Mouse (Mus musculus) mouse trophoblast stem cell (cell line): ENCODE data around the gene Bora.
"Not testable (repeated sequence)": the region's sequence is repeated elsewhere in the genome, so short reads cannot be mapped to it uniquely, and the experiment has no call there.

Experiments
- in situ Hi-C, 2 experiments: fragments of 300-500 bp; cut with MseI, MboI; formaldehyde crosslinking; loops; 2 replicates in 1 of 2; 3 replicates in 1 of 2; pipeline ENCODE4 v1.15.1; 2025

Gene Bora

DNA sequence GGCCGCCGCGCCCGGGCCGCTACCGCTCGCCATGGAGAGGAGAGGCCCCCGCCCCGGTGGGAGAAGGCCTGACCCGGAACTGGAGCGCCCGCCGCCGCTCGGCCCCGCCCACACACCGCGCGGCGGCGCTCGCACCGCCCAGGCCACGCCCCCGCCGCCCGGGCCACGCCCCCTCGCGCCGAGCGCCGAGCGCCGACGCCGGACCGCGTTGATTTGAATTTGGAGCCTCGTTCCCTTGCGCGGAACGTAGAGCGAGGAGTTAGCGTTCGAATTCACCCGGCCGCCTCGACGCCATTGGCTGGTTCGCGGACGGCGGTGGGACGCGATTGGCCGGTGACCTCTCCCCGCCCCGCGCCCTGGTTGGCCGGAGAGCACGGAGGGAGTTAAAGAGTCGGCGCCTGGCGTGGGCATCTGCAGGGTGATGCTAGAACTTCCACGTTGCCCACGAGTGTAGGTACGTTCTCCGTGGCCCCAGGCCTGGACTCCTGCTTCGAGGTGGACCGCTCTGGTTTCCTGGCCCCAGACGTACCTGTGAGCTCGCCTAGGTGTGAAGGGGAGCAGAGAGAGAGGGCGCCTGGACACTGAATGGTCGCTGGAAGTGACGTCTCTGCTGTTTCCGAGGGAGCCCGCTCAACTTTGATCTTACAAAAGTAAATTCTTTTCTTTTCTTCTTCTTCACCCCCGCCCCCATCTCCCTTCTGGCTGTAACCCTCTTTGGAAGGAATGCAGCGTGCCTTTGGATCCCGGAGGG is at the start of gene Bora, which contains the start of gene Mzt1:
Bora (plus strand) TSS at position 192 of the 751 bp plus-strand sequence.
Mzt1 (minus strand) TSS at position 104 of the 751 bp plus-strand sequence.
- in situ Hi-C loops, result no loop called here

DNA sequence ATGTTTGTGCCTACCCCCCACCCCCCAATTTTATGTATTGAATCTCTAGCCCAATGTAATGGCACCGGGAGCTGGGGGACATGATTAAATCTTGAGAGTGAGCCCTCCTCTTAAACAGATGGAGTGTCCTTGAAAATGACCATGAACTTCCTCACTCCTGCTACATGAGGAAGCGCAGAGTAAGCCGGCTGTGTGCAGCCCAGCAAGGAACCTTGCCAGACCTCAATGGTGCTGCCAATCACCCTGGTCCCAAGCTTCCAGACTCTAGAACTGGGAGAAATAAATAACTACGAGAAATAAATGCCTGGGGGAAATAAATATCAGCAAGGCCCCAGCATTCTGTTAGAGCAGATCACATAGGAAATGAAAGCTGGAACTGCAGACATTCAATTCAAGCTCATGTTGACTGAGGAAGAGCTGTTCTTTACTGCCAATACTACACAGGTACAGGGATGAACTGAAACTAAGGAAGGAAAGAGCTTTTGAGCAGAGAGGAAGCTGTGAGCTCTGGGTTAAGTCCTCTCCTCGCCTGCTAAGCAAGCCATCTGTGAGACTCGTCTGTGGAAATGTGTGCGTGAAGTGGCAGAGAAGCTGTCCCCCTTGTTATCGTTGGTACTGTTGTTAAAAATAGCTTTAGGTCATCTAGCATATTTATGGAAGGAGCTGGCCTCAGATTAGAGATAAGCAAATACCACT is 35.6 kb upstream of the Bora start:
- in situ Hi-C loops, result no loop called here

DNA sequence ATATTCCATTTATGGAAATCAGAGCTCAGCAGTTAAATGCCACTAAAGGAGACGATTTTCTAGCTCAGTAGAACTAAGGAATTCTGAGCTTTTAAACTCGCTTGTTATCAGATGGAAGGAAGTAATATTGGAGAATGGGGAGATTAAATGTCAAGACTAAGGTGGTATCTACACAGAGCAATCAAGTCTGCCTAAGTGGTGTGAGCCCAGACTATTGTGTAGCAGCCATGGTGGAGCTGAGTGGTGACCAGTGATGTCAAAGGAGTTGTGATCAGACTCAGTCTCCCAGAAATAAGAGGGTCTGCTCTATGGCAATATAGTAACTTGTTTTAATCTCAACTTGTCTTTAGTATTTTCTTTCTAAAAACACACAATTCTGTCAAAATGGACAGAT is 35.1 kb upstream of the Bora start:
- in situ Hi-C loops, result no loop called here

DNA sequence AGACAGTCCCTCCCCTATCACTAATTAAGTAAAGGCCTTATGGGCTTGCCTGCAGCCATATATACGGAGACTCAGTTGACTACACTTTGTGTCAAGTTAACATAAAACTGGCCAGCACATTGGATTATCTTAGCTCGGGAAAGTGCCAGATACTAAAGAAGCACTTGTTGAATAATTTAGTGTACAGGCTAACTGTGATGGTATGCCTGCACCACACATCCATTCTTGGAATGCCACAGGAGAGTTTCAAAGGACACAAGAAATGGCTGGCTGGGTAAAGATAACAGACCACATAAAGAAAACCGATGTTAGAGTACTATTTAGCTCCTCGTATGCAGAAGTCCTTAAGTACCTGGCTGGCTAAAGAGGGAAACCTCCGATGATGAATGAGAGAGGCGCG is 27.3 kb upstream of the Bora start:
- in situ Hi-C loops, result no loop called here

DNA sequence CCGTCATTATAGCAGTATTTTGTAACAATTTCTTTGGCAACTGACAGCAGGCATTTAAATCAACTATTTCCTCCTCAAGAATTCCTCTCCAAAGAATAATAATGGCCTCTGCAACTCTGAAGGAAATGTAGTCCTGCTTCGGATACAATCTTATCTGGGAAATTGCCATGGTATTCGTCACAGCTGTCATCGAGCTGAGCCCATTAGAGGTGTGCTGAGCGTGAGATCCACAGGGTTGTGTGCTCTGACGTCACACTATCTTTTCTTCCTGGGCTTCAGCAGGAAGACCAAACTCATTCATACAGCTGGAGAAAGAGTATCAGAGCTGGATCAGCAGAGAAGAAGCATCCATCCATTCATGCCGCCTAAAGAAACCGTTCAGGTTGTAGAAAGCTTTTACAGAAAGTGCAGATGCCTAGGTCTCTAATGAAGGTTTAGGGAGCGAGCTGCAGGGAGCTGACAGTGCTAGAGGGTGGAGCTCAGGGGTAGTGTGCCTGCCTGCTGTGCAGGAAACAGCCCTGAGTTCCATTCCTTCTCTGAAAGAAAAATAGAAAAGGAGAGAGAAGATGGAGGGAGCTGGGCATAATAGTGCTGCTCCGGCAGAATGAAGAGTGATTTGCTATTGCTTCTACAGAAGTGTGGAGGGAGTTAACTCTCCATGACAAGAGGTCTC is 26.8 kb upstream of the Bora start:
- in situ Hi-C loops, result no loop called here

DNA sequence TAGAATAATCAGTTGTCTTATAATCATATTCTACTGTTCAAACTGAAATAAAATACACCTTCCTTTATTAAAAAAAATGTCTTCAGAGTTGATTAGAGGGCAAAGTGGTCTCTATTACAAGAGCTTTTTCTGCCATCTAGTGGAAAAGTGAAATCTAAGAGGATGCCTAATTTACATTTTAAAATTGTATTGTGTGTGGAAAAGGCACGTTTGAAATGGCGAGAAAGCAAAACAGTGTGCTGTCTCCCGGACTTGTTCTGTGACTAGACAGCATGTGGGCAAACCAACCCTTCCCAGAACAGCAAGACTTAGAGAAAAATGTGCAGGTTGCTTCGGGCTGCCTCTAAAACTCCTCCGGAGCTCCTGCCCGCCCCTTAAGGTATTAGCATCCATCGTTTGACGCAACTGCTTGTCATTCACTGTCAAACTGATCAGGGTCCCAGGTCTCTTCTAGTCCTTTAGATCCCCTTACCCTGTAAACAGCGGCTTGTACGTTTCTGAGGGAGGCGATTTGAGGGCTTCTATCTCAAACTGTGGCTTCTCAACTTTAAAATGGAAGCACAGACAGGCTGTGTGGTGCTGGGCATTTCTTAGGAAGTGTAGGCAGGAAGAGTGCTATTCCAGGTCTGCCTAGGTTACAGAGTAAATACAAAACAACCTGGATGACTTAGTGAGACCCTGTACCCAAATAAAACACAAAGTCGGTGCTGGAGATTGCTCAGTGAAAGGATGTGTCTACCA is 23.5 kb upstream of the Bora start:
- in situ Hi-C loops, result no loop called here

DNA sequence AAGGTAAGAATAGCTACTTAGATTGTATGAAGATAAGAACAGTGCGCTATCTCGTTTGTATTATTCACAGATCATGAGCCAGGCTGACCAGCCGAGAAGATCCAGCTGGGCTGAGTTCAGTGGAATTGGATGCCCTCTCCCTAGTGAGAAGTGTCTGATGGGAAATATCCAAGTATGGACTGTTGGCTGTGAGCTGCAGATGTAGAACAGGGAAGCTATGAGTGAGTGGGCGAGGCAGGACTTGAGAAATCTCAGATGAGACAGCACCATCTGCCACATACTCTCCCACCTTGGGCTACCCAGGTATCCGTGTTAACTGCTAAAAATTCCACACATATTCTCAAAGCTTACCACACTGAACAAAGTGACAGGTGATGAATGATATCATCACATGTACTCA is 16.0 kb upstream of the Bora start:
- in situ Hi-C loops, result no loop called here

DNA sequence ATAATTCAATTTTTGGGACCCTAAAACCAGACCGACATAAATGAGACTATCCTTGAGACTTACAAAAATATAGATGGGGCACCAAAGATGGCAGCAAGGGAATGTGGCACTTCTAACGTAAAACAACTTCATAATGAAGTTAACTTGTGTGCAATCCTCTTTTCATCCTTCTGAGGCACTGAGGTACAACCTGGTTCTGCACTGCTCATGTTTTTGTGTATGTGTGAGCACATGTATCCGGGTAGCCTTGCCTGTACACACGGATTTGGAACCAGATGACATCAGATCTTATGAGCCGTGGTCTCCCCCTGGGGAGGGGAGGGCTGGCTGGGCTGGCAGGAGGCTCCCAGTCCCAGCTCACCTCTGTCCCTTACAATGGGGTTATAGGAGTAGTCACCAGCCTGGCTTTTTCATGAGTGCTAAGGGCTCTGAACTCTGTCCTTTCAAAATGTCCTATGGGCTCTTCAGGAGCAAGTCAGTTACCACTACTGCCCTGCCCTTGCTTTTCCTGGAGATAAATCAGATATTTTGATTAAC is 14.6 kb upstream of the Bora start:
- in situ Hi-C loops, result no loop called here

DNA sequence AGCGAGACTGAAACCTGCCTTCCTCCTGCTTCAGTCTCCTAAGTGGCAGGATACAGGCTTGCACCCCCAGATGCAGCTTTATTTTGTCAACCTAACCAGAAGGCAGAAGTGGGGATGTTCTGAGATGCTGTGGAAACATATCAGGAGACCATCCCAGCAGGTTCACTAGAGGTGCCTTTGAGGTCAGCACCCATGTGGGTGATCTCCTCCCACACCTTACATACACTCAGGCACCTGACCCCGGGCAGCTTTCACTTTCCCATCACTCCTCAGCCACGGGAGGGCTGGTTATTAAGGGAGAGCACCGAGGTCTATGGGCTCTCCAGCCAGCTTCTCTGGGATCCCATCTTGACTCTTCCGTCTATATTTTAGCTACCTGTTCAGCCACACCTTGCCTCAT is 13.4 kb upstream of the Bora start:
- in situ Hi-C loops, result no loop called here

DNA sequence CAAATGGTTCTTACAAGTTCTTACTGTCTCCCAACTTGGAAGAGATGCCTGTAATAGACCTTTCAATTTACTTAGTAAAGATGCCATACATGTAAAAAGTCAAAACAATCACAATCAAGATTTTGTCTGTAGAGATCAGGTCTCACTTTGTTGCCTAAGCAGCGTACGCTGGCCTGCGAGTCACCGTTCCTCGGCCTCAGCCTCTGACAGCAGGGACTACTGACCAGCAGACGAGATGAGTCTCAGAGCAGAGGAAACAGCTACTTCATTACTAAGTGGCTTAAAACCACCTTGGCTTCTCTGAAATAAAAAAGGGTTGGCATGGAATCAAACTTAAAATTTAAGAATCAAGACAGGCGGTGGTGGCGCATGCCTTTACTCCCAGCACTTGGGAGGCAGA is 11.2 kb upstream of the Bora start:
- in situ Hi-C loops, result not testable (repeated sequence)

DNA sequence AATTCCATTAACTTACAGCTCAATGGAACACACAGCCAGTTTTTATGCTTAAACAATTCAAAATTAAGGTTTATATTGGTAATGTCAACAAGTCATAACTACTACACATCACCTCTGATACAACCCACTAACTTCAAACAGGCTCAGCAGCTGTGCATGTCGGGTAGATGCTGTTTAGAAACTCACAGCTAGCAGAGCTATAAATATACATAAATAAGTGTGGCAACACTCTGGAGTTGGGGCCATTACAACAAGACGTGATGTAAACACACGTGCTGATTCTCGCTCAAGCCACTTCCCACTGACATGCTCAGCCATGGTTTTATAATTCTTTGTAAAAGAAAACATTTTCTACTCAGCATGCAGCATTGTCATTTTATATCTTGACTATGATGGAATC is 10.0 kb upstream of the Bora start:
- in situ Hi-C loops, result no loop called here

DNA sequence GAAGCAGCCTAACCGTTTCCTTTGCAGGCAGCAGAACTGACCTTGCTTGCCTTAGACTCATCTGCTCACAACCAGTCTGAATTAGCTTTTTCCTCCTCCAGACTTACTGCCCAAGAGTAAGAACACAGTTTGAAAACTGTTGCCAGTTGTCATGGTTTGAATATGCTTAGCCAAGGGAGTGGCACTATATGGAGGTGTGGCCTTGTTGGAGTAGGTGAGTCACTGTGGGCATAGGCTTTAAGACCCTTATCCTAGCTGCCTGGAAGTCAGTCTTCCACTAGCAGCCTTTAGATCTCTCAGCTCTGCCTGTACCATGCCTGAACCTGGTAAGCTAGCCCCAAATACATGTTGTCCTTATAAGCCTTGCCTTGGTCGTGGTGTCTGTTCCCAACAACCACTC is 8.3 kb upstream of the Bora start:
- in situ Hi-C loops, result no loop called here

DNA sequence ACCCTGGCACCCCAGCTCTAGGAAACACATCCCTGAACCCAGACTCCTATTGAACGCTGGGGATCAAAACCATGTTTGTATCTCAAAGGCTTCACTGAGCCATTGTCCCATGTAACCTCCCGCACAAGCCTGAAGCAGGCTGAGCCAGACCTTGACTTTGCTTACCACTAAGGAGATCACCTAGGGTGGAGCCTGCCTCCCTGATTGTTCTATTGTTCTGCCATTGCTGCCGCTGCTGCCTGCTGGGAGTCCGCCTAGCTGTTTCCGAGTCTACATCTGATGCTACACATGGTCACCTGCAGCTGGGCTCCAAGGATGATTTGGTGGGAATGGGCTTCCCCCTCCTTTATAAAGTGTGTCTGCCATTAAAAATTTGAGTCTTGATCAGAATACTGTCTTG is 6.7 kb upstream of the Bora start:
- in situ Hi-C loops, result not testable (repeated sequence)

DNA sequence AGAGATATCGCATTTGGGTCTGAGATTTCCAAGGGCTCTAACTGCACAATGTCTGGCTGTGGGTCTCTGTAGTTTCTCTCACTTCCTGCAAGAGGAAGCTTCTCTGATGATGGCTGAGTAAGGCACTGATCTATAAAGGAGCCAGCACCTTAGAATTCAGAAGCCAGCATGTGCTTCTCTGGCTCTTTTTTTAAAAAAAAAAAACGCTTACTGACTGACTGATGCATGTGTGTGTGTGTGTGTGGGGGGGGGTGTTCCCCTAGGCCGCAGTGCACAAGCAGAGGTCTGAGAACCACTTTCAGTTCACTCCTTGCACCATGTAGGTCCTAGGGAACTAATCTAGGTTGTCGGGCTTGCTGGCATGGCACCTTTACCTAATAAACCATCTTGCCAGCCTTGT is 4.6 kb upstream of the Bora start:
- in situ Hi-C loops, result no loop called here

DNA sequence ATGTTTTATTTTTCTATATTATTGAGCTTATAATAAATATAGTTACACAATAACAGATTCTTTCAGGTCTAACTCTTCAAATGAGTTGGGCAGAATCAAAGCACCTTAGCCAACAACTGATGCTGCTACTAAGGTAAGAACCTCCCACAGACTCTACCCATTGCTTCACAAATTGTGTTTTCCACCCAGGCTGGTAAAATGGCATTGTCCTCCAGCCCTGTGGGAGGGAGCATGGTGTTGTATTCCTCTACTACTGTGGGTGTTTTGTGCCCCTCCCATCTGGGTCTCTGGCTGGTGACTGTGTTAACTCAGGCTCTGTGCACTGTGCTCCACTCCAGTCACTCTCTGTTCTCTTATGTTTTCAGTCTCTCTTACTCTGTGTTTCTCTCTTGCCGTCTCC is 2.5 kb upstream of the Bora start:
- in situ Hi-C loops, result no loop called here

DNA sequence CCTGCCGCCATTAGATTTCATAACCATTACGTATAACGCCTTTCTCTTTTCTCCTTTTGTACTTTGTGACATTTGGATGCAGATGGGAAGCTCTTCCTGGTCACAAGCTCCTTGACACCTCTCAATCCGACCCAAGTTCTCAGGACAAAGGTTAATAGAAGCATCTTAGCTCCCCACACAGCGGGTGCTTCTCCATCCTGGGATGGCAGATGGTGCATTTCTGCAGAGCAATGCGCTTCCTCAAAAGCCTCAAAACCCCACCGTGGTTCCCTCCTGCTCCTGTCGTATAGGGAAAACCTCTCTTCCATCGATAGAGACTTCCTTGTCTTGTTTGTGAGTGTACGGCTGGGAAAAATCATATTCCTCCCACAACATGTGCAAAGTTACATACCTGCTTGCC is 1.9 kb upstream of the Bora start:
- in situ Hi-C loops, result no loop called here

DNA sequence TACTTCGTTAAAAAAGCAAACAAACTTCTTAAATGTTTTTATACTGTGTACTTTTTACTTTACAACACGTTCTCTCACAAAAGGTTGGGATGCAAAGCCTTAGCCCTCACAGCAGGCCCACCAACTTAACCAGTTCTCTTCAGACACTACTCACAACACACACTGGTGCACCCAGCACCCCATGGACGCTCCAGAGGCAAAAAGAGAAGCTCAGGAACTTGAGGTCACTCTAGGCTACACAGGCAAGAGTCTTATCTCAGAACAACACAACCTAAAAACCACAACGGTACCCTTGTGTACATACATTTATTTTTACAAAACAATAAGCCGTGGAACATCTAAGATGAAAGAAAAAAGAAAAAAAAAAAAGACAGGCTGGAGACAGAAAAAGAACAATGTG is 1.3 kb upstream of the Bora start:
- in situ Hi-C loops, result no loop called here

DNA sequence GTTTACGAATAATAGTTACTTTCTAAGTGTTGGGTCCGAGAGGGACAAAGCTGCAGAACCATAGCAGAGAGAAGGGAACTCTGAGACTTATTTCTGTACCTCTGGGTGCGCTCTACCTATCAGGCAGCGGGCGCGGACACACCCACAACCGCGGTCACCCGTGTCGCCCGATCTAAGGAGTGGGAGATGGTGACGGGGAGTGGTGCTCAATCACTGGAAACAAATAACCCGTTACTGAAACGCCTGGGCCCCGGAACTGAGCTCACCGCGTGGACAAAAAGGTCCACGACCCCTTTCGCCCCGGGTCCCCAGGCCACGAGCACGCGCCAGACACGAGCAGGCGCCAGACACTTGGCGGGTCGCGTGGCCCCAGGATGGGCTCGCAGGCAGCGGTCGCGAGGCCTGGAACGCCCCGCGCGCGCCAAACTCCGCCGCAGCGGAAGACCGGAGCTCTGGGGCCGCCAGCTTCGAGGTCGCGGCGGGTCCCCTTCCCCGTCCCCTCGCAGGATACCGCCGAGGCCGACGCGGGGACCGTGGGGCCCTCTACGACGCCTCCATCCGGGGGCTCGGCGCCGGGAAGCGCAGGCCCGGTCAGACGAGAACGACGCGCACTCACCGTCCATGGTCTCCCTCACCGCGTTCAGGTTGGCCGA is 518 bp upstream of the Bora start:
- in situ Hi-C loops, result no loop called here

DNA sequence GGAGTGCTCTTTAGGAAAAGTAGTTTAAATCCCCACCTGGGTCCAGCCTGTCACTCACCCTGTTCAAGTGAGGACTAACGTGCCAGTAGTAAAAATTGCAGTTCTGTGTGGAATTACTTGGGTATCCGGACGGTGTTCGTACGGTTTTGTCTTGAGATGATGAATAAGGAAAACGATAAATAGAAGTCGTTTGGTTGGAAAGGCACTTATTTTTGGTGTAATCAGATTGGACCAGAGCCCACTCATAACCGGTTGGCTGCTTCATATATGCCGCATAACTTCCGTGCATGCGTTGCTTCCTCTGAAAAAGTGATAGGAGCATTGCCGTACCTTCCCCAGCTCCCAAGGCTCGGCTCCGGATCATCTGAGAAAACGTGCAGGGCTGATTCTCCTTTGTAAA is 760 bp downstream of the Bora start:
- in situ Hi-C loops, result no loop called here

DNA sequence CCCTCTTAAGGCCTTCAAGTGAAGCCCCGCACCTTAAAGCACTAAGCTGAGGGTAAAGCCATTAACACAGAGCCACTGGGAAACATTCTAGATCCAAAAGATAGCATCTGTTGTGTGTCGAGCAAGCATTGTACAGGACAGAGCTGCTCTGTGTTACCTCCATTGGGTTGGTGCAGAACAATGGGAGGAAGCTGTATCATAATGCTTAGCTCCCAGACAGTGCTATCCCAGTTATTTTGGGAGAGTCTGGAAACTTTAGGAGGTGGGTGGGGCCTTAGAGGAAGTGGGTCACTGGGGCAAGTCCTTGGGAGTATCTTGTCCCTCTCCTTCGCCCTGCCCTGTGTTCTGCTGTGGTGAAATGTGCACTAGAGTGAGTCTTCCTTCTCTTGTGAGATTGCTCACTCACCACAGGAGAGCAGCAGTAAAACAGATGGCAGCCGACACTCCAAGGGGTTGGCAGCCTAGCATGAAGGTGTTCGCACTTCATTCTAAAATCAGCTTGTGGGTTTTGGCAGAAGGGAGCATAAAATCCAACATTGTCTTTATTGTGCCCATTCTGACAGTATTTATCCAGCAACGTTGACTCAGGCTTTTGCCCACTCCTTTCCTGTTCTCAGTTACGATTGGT is 13.1 kb downstream of the Bora start:
- in situ Hi-C loops, result no loop called here

DNA sequence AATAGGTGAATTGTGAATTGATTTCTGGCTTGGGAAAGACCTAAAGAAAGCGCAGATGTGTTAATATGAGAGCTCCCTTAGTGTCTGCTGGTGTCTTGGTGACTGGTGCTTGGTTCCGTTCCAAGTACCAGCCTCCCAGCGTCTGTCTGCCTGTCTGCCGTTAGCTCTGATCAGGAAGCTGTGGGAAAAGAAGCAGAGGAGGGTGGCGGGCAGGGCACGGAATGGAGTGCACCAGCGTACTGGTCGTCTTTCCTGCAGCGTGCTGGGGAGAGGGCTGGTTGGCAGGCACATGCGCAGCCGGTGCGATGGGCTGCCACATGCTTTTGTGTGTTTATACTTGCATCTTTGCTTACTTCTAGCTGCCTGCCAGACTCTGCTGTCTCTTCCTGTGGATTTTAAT is 14.6 kb downstream of the Bora start:
- in situ Hi-C loops, result no loop called here
